Mouse (Mus musculus) T-helper 2 cell (primary cell): Measurements from ENCODE around the gene Svs6.
"Not testable (repeated sequence)": the region's sequence is repeated elsewhere in the genome, so short reads cannot be mapped to it uniquely, and the experiment has no call there.

Experiments used
- in situ Hi-C: fragments of 300-600 bp; cut with MboI, MseI; formaldehyde crosslinking; loops from one replicate; pipeline ENCODE4 v1.15.1; 2025; ENCODE audit warnings: high pct_unique_total_duplicates

Svs6 gene

GRCm38 (mm10) chr2:164316451-164316850 lies at the start of gene Svs6:
Gene Svs6 (plus strand): TSS chr2:164316751.
- in situ Hi-C loops, result not testable (repeated sequence)

- in situ Hi-C loops, result no loop called here
Measured at GRCm38 (mm10) chr2:164278359-164278758, 38.2 kb upstream of the Svs6 start, which contains the start of gene Svs4. Gene Svs4 (minus strand): TSS chr2:164278459.

- in situ Hi-C loops, result not testable (repeated sequence)
Measured at GRCm38 (mm10) chr2:164288968-164289367, 27.6 kb upstream of the Svs6 start, which contains the start of gene Svs3a. Gene Svs3a (plus strand): TSS chr2:164289268.

- in situ Hi-C loops, result no loop called here
Measured at GRCm38 (mm10) chr2:164312599-164312998, 4.0 kb upstream of the Svs6 start.

GRCm38 (mm10) chr2:164315460-164315859 lies 1.1 kb upstream of the Svs6 start:
- in situ Hi-C loops, result not testable (repeated sequence)

- in situ Hi-C loops, result no loop called here
Measured at GRCm38 (mm10) chr2:164320983-164321382, 4.4 kb downstream of the Svs6 start.

GRCm38 (mm10) chr2:164332440-164332839 lies 15.9 kb downstream of the Svs6 start, which contains the start of gene Svs5:
Gene Svs5 (plus strand): TSS chr2:164332740.
- in situ Hi-C loops, result not testable (repeated sequence)

GRCm38 (mm10) chr2:164343732-164344131 lies 27.2 kb downstream of the Svs6 start:
- in situ Hi-C loops, result not testable (repeated sequence)

- in situ Hi-C loops, result not testable (repeated sequence)
Measured at GRCm38 (mm10) chr2:164347697-164348096, 31.1 kb downstream of the Svs6 start.

- in situ Hi-C loops, result no loop called here
Measured at GRCm38 (mm10) chr2:164348980-164349379, 32.4 kb downstream of the Svs6 start.

GRCm38 (mm10) chr2:164352697-164353096 lies 36.1 kb downstream of the Svs6 start:
- in situ Hi-C loops, result no loop called here

- in situ Hi-C loops, result no loop called here
Measured at GRCm38 (mm10) chr2:164353356-164353755, 36.8 kb downstream of the Svs6 start.

- in situ Hi-C loops, result no loop called here
Measured at GRCm38 (mm10) chr2:164356177-164356967, 39.8 kb downstream of the Svs6 start.

- in situ Hi-C loops, result no loop called here
Measured at GRCm38 (mm10) chr2:164358373-164358772, 41.8 kb downstream of the Svs6 start.

- in situ Hi-C loops, result no loop called here
Measured at GRCm38 (mm10) chr2:164359031-164359430, 42.5 kb downstream of the Svs6 start.

GRCm38 (mm10) chr2:164359668-164360067 lies 43.1 kb downstream of the Svs6 start:
- in situ Hi-C loops, result no loop called here

GRCm38 (mm10) chr2:164360974-164361657 lies 44.6 kb downstream of the Svs6 start:
- in situ Hi-C loops, result no loop called here

- in situ Hi-C loops, result no loop called here
Measured at GRCm38 (mm10) chr2:164366947-164367346, 50.4 kb downstream of the Svs6 start.
